Mouse (Mus musculus): Measurements from ENCODE around the gene Mbd3.

DNA sequence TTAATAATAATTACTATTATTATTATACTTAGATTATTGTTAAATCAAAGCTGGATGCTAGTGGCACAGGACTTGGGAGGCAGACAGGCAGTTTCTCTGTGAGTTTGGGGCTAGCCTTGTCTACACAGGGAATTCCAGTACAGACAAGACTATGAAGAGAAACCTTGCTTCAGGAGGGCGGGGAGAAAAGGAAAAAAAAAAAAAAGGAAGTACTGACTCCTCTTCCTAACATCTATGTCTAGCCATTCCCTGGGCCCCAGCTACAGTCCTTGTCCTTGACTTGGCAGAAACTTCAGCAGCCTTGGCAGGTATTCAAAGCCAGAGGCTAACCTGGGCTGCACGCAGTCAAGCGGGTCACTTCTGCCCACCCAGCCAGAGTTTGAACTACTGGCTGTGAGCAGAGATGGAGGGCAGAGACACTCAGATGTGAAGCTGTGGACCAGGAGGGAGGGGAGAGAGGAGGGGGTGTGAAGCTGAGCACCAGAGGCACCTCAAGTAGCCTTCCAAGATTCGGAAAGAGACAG, 10.1 kb downstream of the Mbd3 start:
- TF ChIP-seq CTCF (IDR thresholded peaks at IDR 0.05; ENCODE audit: borderline replicate concordance, insufficient read depth, low read depth, low read length) (no peak), POLR2A (IDR thresholded peaks at IDR 0.05; ENCODE audit: borderline replicate concordance, insufficient read depth, low read length) (no peak)
